Mouse (Mus musculus) liver, embryonic 14.5 days (tissue): ENCODE measurements around the gene Trir. TPM values are rescaled to one million over a fixed set of nuclear protein-coding genes. Genes with fewer than 3 reads are reported as not detected.

Experiments used
- ATAC-seq: fragments of 200-750 bp; cut with Nextera tagmentation; 2 replicates; pipeline ENCODE4 v1.8.0; 2017; ENCODE audit warnings: moderate number of reproducible peaks, mild to moderate bottlenecking, moderate library complexity; ENCODE audit not compliant: insufficient read depth
- DNase-seq, 3 experiments: peaks; one replicate each; pipeline ENCODE4 v3.0.0-alpha.2; 2012 to 2013; ENCODE audit warnings: low read depth in 3 of 3, low spot score in 3 of 3
- H3K27ac ChIP-seq: fragments of 300-500 bp; sonication (generic); 2 replicates; pipeline ENCODE4 v1.5.1; 2014; ENCODE audit warnings: moderate library complexity, mild to moderate bottlenecking, control low read depth, inconsistent platforms
- H3K27me3 ChIP-seq: fragments of 300-500 bp; sonication (generic); 2 replicates; pipeline ENCODE4 v1.6.1; 2014; ENCODE audit warnings: mild to moderate bottlenecking, low read length, moderate library complexity; ENCODE audit not compliant: control insufficient read depth, insufficient read depth
- H3K36me3 ChIP-seq: fragments of 300-500 bp; sonication (generic); replicated peaks from 2 replicates; pipeline ENCODE4 v1.6.1; 2014; ENCODE audit warnings: low read depth; ENCODE audit not compliant: control insufficient read depth, insufficient read depth
- H3K4me1 ChIP-seq, 2 experiments: fragments of 200-500 bp in 1 of 2; fragments of 300-500 bp in 1 of 2; sonication (generic) in 1 of 2; replicated peaks; 2 replicates each; pipeline ENCODE4 v1.6.1; 2012 to 2014; ENCODE audit warnings: antibody characterized with exemption in 1 of 2, inconsistent platforms in 1 of 2, low read length in 1 of 2; ENCODE audit not compliant: control insufficient read depth in 2 of 2, insufficient read depth in 2 of 2
- H3K4me2 ChIP-seq: fragments of 300-500 bp; sonication (generic); 2 replicates; pipeline ENCODE4 v1.6.1; 2014; ENCODE audit warnings: low read depth, mild to moderate bottlenecking, control low read depth, moderate library complexity
- H3K4me3 ChIP-seq, 2 experiments: fragments of 200-500 bp in 1 of 2; fragments of 300-500 bp in 1 of 2; sonication (generic) in 1 of 2; 2 replicates each; pipeline ENCODE4 v1.5.1; 2012 to 2014; ENCODE audit warnings: low read depth in 2 of 2, low read length in 2 of 2, mild to moderate bottlenecking in 2 of 2, control low read depth in 1 of 2, inconsistent platforms in 1 of 2, moderate library complexity in 1 of 2; ENCODE audit not compliant: insufficient read depth in 1 of 2
- H3K9ac ChIP-seq: fragments of 300-500 bp; sonication (generic); replicated peaks from 2 replicates; pipeline ENCODE4 v1.6.1; 2014; ENCODE audit warnings: mild to moderate bottlenecking, control low read depth, moderate library complexity
- H3K9me3 ChIP-seq: fragments of 300-500 bp; sonication (generic); 2 replicates; pipeline ENCODE4 v1.6.1; 2016; ENCODE audit warnings: low read length, mixed read lengths; ENCODE audit not compliant: control insufficient read depth
- CTCF ChIP-seq: IDR thresholded peaks from 2 replicates; pipeline ENCODE4 v1.5.1; 2016; ENCODE audit warnings: antibody characterized with exemption, low read depth, control low read depth
- EP300 ChIP-seq: IDR thresholded peaks from 2 replicates; pipeline ENCODE4 v1.6.1; 2016; ENCODE audit warnings: antibody characterized with exemption, low read depth
- WGBS: fragments of 180-500 bp; shearing (Covaris S2); extraction: QIAGEN DNeasy Blood & Tissue Kit; methylation state at CpG from one replicate; pipeline ENCODE4 v1.1.7; 2014; ENCODE audit not compliant: insufficient replicate concordance; 5-methylcytosine and 5-hydroxymethylcytosine counted together
- microRNA-seq: library from miRNA; unstranded; fragments of <30 nt; microRNA quantifications from one replicate; pipeline ENCODE4, GENCODE M21; 2016
- polyA plus RNA-seq, 2 experiments: library from polyadenylated mRNA; depleted of rRNA in 1 of 2; stranded (reverse) in 1 of 2; unstranded in 1 of 2; fragments of >200 nt; fragmentation: Nextera tagmentation in 1 of 2; extraction: Ambion mirVana in 1 of 2; gene quantifications; 2 replicates each; pipeline versions ENCODE4 v1.2.1 to v1.2.3; 2012 to 2014

The Trir gene
- polyA plus RNA-seq, 2 experiments, result 84.4 to 100 TPM

DNA sequence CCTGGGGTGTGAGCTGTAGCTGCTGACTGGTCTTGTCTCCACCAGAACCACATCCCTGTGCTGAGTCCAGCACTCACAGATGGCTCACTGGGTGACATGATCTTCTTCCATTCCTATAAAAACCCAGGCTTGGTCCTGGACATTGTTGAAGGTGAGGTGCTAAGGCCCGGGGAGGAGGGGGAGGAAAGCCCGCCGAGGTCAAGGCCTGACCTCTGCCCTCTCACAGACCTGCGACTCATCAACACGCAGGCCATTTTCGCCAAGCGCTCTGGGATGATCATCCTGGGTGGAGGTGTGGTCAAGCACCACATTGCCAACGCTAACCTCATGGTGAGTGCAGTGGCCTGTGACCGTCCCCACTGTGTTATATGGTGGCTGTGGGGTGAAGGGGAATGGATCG lies 47.5 kb downstream of the Trir start:
- Histone ChIP-seq H3K9ac (no peak overlapping the region), H3K36me3 (peaks cover 29% of the 10 kb centered on the region), H3K4me2 (no peak overlapping the region), H3K27ac (no peak overlapping the region), H3K27me3 (no peaks in the 10 kb centered on the region), H3K9me3 (no peaks in the 10 kb centered on the region), H3K4me1 (peaks cover 32 to 38% of the 10 kb centered on the region in 2 experiments), H3K4me3 (no peak overlapping the region)
- DNase-seq (no peak), ATAC-seq (no peak)
- TF ChIP-seq CTCF, result no peak
- 82% methylated on average over 10 of the region's 10 CpGs for WGBS

DNA sequence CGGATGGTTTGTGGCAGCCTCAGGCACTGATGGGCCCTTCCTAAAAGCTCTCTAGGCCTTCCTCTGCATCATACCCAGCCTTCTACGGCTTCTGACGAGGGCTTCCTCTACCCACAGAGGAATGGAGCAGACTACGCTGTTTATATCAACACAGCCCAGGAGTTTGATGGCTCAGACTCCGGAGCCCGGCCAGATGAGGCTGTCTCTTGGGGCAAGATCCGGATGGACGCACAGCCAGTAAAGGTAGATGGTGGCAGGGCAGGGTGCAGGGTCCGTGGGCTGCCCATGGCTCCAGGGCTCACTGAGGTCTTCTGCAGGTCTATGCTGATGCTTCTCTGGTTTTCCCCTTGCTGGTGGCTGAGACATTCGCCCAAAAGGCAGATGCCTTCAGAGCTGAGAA lies 48.0 kb downstream of the Trir start:
- H3K9ac ChIP-seq, result no peak overlapping the region

DNA sequence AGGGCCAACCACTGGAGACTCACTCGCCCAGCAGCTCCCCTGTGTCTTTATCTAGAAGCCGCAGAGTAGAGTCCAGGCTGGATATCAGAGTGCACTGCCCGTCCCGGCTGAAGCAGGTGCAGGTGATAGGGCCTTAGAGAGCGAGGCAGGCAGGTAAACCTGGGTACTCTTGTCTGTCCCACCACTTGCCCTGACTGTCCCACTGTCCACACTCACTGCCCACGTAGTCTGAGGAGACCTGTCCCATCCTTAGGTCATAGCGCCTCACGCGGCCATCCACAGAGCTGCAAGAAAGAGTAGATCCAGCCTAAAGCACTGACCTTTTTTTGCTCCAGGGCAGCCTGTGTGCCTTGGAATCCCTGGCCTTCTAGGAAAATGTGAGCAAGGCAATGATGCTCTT lies 49.4 kb downstream of the Trir start:
- peaks cover 29% of the 10 kb centered on the region for H3K36me3 ChIP-seq
- DNase-seq (peak in 2 of 3 experiments; percentile 49 to 51), ATAC-seq (peak; percentile 52)
- no peaks in the 10 kb centered on the region for H3K27me3 ChIP-seq
- H3K27ac ChIP-seq, result peak overlapping the region; percentile 71
- H3K4me3 ChIP-seq, result no peak overlapping the region
- TF ChIP-seq CTCF (peak; percentile 81), EP300 (peak; percentile 82)
- H3K4me2 ChIP-seq, result peak overlapping the region; percentile 55
- WGBS, result 45% methylated on average over 9 of the region's 9 CpGs
- H3K9ac ChIP-seq, result peak overlapping the region; percentile 24; the same call in 1 of the 2 replicates
- no peaks in the 10 kb centered on the region for H3K9me3 ChIP-seq
- H3K4me1 ChIP-seq, result peaks cover 30 to 38% of the 10 kb centered on the region in 2 experiments

More for the DNA sequence above, 48.0 kb downstream of the Trir start:
- Histone ChIP-seq H3K27me3 (no peaks in the 10 kb centered on the region), H3K4me1 (peaks cover 32 to 40% of the 10 kb centered on the region in 2 experiments), H3K4me2 (no peak overlapping the region), H3K4me3 (no peak overlapping the region), H3K9me3 (no peaks in the 10 kb centered on the region), H3K36me3 (peaks cover 29% of the 10 kb centered on the region), H3K27ac (no peak overlapping the region)
- no peak for DNase-seq
- ATAC-seq, result no peak
- WGBS, result 87% methylated on average over 10 of the region's 10 CpGs
- no peak for TF ChIP-seq CTCF
- no peak for TF ChIP-seq EP300

DNA sequence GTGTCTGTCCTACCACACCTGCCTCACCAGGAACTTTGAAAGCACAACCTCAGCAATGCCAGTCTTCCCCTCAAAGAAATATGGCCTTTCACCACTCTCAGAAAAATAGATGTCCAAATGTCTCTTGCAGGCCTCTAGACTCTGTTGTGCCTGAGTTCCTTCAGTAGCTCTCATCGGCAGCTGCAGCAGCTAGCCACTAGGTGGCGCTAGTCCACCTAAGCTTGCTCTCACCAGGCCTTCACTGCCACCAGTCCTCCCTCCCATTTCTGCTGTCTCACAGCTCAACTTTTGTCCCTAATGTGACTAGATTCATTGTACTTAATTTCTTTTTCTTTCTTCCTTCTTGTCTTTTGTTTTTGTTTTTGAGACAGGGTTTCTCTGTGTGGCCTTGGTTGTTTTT lies 50.4 kb downstream of the Trir start:
- H3K4me2 ChIP-seq, result no peak overlapping the region
- H3K9ac ChIP-seq, result no peak overlapping the region
- peak overlapping the region; percentile 45 for H3K27ac ChIP-seq
- DNase-seq (peak; percentile 67 to 78 (median 67)), ATAC-seq (peak; percentile 49)
- H3K4me3 ChIP-seq, result no peak overlapping the region
- no peaks in the 10 kb centered on the region for H3K27me3 ChIP-seq
- H3K36me3 ChIP-seq, result peaks cover 29% of the 10 kb centered on the region
- H3K9me3 ChIP-seq, result no peaks in the 10 kb centered on the region
- peaks cover 31 to 40% of the 10 kb centered on the region in 2 experiments for H3K4me1 ChIP-seq
- TF ChIP-seq CTCF (peak; percentile 100), EP300 (no peak)
- 2% methylated on average over 2 of the region's 2 CpGs for WGBS

Small RNA genes within 50 kb of the gene (microRNA-seq; reads per million reads assigned to microRNA genes)
- 1.3 reads per million for gene Mir7070

Other genes starting within 250 kb of the Trir start
- gene Nfix, start 226.5 kb upstream of the Trir start, polyA plus RNA-seq (2012; rRNA removed), result 1.2 and 1.4 TPM in 2 replicates
- 2.5 and 3.1 TPM in 2 replicates for gene Nfix, start 226.5 kb upstream of the Trir start, polyA plus RNA-seq (2014; fragmentation: Nextera tagmentation; extraction: Ambion mirVana)
- gene Dand5, start 204.0 kb upstream of the Trir start, polyA plus RNA-seq (2012; rRNA removed), result 1.9 TPM in 2 replicates
- 2.5 and 2.7 TPM in 2 replicates for gene Dand5, start 204.0 kb upstream of the Trir start, polyA plus RNA-seq (2014; fragmentation: Nextera tagmentation; extraction: Ambion mirVana)
- gene Gadd45gip1, start 195.3 kb upstream of the Trir start, polyA plus RNA-seq (2012; rRNA removed), result 24.4 and 31.0 TPM in 2 replicates
- 50.2 and 55.7 TPM in 2 replicates for gene Gadd45gip1, start 195.3 kb upstream of the Trir start, polyA plus RNA-seq (2014; fragmentation: Nextera tagmentation; extraction: Ambion mirVana)
- 139 and 184 TPM in 2 replicates for gene Rad23a, start 186.2 kb upstream of the Trir start, polyA plus RNA-seq (2012; rRNA removed)
- gene Rad23a, start 186.2 kb upstream of the Trir start, polyA plus RNA-seq (2014; fragmentation: Nextera tagmentation; extraction: Ambion mirVana), result 258 and 279 TPM in 2 replicates
- gene Calr, start 179.9 kb upstream of the Trir start, polyA plus RNA-seq (2012; rRNA removed), result 144 and 262 TPM in 2 replicates
- gene Calr, start 179.9 kb upstream of the Trir start, polyA plus RNA-seq (2014; fragmentation: Nextera tagmentation; extraction: Ambion mirVana), result 348 and 351 TPM in 2 replicates
- gene Farsa, start 169.8 kb upstream of the Trir start, polyA plus RNA-seq (2012; rRNA removed), result 53.5 and 54.8 TPM in 2 replicates
- gene Farsa, start 169.8 kb upstream of the Trir start, polyA plus RNA-seq (2014; fragmentation: Nextera tagmentation; extraction: Ambion mirVana), result 45.8 and 48.7 TPM in 2 replicates
- 16.7 and 26.4 TPM in 2 replicates for gene Syce2, start 154.7 kb upstream of the Trir start, polyA plus RNA-seq (2012; rRNA removed)
- 78.2 and 80.2 TPM in 2 replicates for gene Syce2, start 154.7 kb upstream of the Trir start, polyA plus RNA-seq (2014; fragmentation: Nextera tagmentation; extraction: Ambion mirVana)
- 27.1 and 31.4 TPM in 2 replicates for gene Gcdh, start 132.9 kb upstream of the Trir start, polyA plus RNA-seq (2012; rRNA removed)
- 38.9 and 42.7 TPM in 2 replicates for gene Gcdh, start 132.9 kb upstream of the Trir start, polyA plus RNA-seq (2014; fragmentation: Nextera tagmentation; extraction: Ambion mirVana)
- 209 and 251 TPM in 2 replicates for gene Klf1, start 124.9 kb upstream of the Trir start, polyA plus RNA-seq (2012; rRNA removed)
- gene Klf1, start 124.9 kb upstream of the Trir start, polyA plus RNA-seq (2014; fragmentation: Nextera tagmentation; extraction: Ambion mirVana), result 522 and 566 TPM in 2 replicates
- gene Dnase2a, start 118.3 kb upstream of the Trir start, polyA plus RNA-seq (2012; rRNA removed), result 9.6 and 11.0 TPM in 2 replicates
- gene Dnase2a, start 118.3 kb upstream of the Trir start, polyA plus RNA-seq (2014; fragmentation: Nextera tagmentation; extraction: Ambion mirVana), result 8.4 and 8.5 TPM in 2 replicates
- gene Mast1, start 89.5 kb upstream of the Trir start, polyA plus RNA-seq (2012; rRNA removed), result 0.06 and 0.21 TPM in 2 replicates
- gene Mast1, start 89.5 kb upstream of the Trir start, polyA plus RNA-seq (2014; fragmentation: Nextera tagmentation; extraction: Ambion mirVana), result 0.08 and 0.14 TPM in 2 replicates
- 0.03 TPM in 1 of 2 replicates, not detected in the other for gene Rtbdn, start 79.8 kb upstream of the Trir start, polyA plus RNA-seq (2012; rRNA removed)
- not detected in 2 replicates for gene Rtbdn, start 79.8 kb upstream of the Trir start, polyA plus RNA-seq (2014; fragmentation: Nextera tagmentation; extraction: Ambion mirVana)
- not detected in 2 replicates for gene Gm49661, start 57.4 kb upstream of the Trir start, polyA plus RNA-seq (2012; rRNA removed)
- gene Gm49661, start 57.4 kb upstream of the Trir start, polyA plus RNA-seq (2014; fragmentation: Nextera tagmentation; extraction: Ambion mirVana), result not detected in 2 replicates
- gene Prdx2, start 57.2 kb upstream of the Trir start, polyA plus RNA-seq (2012; rRNA removed), result 1,117 and 1,155 TPM in 2 replicates
- 2,207 and 2,282 TPM in 2 replicates for gene Prdx2, start 57.2 kb upstream of the Trir start, polyA plus RNA-seq (2014; fragmentation: Nextera tagmentation; extraction: Ambion mirVana)
- 49.3 and 56.2 TPM in 2 replicates for gene Rnaseh2a, start 57.1 kb upstream of the Trir start, polyA plus RNA-seq (2012; rRNA removed)
- 107 and 125 TPM in 2 replicates for gene Rnaseh2a, start 57.1 kb upstream of the Trir start, polyA plus RNA-seq (2014; fragmentation: Nextera tagmentation; extraction: Ambion mirVana)
- gene Junb, start 48.1 kb upstream of the Trir start, polyA plus RNA-seq (2012; rRNA removed), result 8.3 and 10.5 TPM in 2 replicates
- 10.5 and 11.2 TPM in 2 replicates for gene Junb, start 48.1 kb upstream of the Trir start, polyA plus RNA-seq (2014; fragmentation: Nextera tagmentation; extraction: Ambion mirVana)
- gene Hook2, start 36.2 kb upstream of the Trir start, polyA plus RNA-seq (2012; rRNA removed), result 2.3 and 4.3 TPM in 2 replicates
- 3.2 and 4.3 TPM in 2 replicates for gene Hook2, start 36.2 kb upstream of the Trir start, polyA plus RNA-seq (2014; fragmentation: Nextera tagmentation; extraction: Ambion mirVana)
- gene Best2, start 12.3 kb upstream of the Trir start, polyA plus RNA-seq (2012; rRNA removed), result 0.02 TPM in 1 of 2 replicates, not detected in the other
- not detected in 2 replicates for gene Best2, start 12.3 kb upstream of the Trir start, polyA plus RNA-seq (2014; fragmentation: Nextera tagmentation; extraction: Ambion mirVana)
- 83.4 and 85.3 TPM in 2 replicates for gene Asna1, start 1.5 kb upstream of the Trir start, polyA plus RNA-seq (2012; rRNA removed)
- gene Asna1, start 1.5 kb upstream of the Trir start, polyA plus RNA-seq (2014; fragmentation: Nextera tagmentation; extraction: Ambion mirVana), result 56.9 and 58.8 TPM in 2 replicates
- gene Tnpo2, start 10.1 kb downstream of the Trir start, polyA plus RNA-seq (2012; rRNA removed), result 24.8 and 25.2 TPM in 2 replicates
- gene Tnpo2, start 10.1 kb downstream of the Trir start, polyA plus RNA-seq (2014; fragmentation: Nextera tagmentation; extraction: Ambion mirVana), result 9.9 and 10.2 TPM in 2 replicates
- 8.9 and 13.5 TPM in 2 replicates for gene Fbxw9, start 33.2 kb downstream of the Trir start, polyA plus RNA-seq (2012; rRNA removed)
- gene Fbxw9, start 33.2 kb downstream of the Trir start, polyA plus RNA-seq (2014; fragmentation: Nextera tagmentation; extraction: Ambion mirVana), result 5.7 and 6.0 TPM in 2 replicates
- gene Gm5741, start 41.2 kb downstream of the Trir start, polyA plus RNA-seq (2012; rRNA removed), result 0.29 TPM in 1 of 2 replicates, not detected in the other
- not detected in 2 replicates for gene Gm5741, start 41.2 kb downstream of the Trir start, polyA plus RNA-seq (2014; fragmentation: Nextera tagmentation; extraction: Ambion mirVana)
- 19.6 and 21.5 TPM in 2 replicates for gene Dhps, start 44.9 kb downstream of the Trir start, polyA plus RNA-seq (2012; rRNA removed)
- gene Dhps, start 44.9 kb downstream of the Trir start, polyA plus RNA-seq (2014; fragmentation: Nextera tagmentation; extraction: Ambion mirVana), result 30.9 and 36.4 TPM in 2 replicates
- 40.6 and 51.8 TPM in 2 replicates for gene Wdr83os, start 53.9 kb downstream of the Trir start, polyA plus RNA-seq (2012; rRNA removed)
- gene Wdr83os, start 53.9 kb downstream of the Trir start, polyA plus RNA-seq (2014; fragmentation: Nextera tagmentation; extraction: Ambion mirVana), result 61.8 and 71.5 TPM in 2 replicates
- 21.2 and 26.0 TPM in 2 replicates for gene Wdr83, start 54.5 kb downstream of the Trir start, polyA plus RNA-seq (2012; rRNA removed)
- 20.1 and 24.4 TPM in 2 replicates for gene Wdr83, start 54.5 kb downstream of the Trir start, polyA plus RNA-seq (2014; fragmentation: Nextera tagmentation; extraction: Ambion mirVana)
- 15.2 and 19.5 TPM in 2 replicates for gene Man2b1, start 56.4 kb downstream of the Trir start, polyA plus RNA-seq (2012; rRNA removed)
- gene Man2b1, start 56.4 kb downstream of the Trir start, polyA plus RNA-seq (2014; fragmentation: Nextera tagmentation; extraction: Ambion mirVana), result 17.2 and 20.6 TPM in 2 replicates
- 0.64 and 0.87 TPM in 2 replicates for gene Zfp791, start 96.3 kb downstream of the Trir start, polyA plus RNA-seq (2012; rRNA removed)
- 0.44 and 0.63 TPM in 2 replicates for gene Zfp791, start 96.3 kb downstream of the Trir start, polyA plus RNA-seq (2014; fragmentation: Nextera tagmentation; extraction: Ambion mirVana)
- gene Cks1brt, start 125.1 kb downstream of the Trir start, polyA plus RNA-seq (2012; rRNA removed), result not detected in 2 replicates
- not detected in 2 replicates for gene Cks1brt, start 125.1 kb downstream of the Trir start, polyA plus RNA-seq (2014; fragmentation: Nextera tagmentation; extraction: Ambion mirVana)
- gene Olfr371, start 199.2 kb downstream of the Trir start, polyA plus RNA-seq (2012; rRNA removed), result not detected in 2 replicates
- not detected in 2 replicates for gene Olfr371, start 199.2 kb downstream of the Trir start, polyA plus RNA-seq (2014; fragmentation: Nextera tagmentation; extraction: Ambion mirVana)